Mouse (Mus musculus) brain, embryonic 14.5 days (tissue): ENCODE measurements at regions not wholly inside any gene's neighbourhood (a gene's known extent, or its start where the extent isn't known, plus 50 kb on each side); places are given as distances from the start of the nearest gene placed in this dataset.
A peak's percentile ranks its signal among the peaks of the same experiment; 100 is the strongest.

ENCODE experiments used
- DNase-seq: peaks from one replicate; pipeline ENCODE4 v3.0.0-alpha.2; 2011; ENCODE audit warnings: low read depth
- CTCF ChIP-seq: fragments of 200-500 bp; IDR thresholded peaks from 2 replicates; pipeline ENCODE4 v1.5.1; 2012; ENCODE audit warnings: inconsistent platforms, mild to moderate bottlenecking, moderate library complexity, borderline replicate concordance; ENCODE audit not compliant: insufficient read depth, insufficient read length; ENCODE audit errors: extremely low read depth
- POLR2A ChIP-seq: fragments of 200-500 bp; IDR thresholded peaks from 2 replicates; pipeline ENCODE4 v1.6.1; 2012; ENCODE audit warnings: mild to moderate bottlenecking, inconsistent platforms, borderline replicate concordance; ENCODE audit not compliant: poor library complexity, insufficient read depth, insufficient read length, severe bottlenecking; ENCODE audit errors: extremely low read depth

DNA sequence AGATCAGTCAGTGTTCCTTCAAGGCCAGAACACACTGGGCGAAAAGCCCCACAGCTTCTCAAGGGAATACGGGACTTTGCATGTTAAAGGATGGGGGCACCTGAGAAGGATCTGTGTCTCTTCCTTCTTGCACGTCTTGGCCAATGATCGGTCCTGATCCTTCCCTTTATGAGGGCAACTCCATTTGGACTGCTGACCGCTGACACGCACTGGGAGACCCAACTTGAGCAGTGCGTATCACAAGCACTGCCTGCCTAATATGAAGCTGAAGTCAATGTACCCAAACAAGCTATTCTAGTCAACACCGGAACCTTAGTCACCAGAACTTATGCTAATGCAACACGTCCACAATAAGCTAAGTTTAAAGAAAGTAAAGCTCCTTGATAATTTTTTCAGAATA, 543.7 kb upstream of the Map3k7 start:
- TF ChIP-seq CTCF = no peak
- TF ChIP-seq POLR2A = no peak
- DNase-seq = no peak

DNA sequence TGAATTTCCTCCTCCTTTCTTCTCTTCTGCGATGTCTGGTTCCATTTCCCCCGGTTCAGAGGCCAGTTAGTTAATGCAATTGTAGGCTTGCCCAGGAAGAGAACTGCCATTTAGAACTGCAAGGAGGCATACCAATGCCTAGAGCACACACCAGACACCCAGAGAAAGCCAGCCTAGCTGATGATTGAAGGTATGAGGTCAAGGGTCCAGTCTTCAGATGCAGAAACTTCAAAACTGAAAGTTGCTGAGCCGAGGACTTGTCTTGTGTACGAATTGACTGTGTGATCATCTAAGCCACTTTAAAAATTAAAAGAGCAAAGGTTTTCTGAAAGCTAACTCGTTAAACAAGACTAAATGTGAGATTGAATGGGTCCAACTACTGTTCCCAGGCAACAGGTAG, 542.5 kb upstream of the Map3k7 start:
- TF ChIP-seq CTCF (no peak), POLR2A (no peak)
- no peak for DNase-seq

DNA sequence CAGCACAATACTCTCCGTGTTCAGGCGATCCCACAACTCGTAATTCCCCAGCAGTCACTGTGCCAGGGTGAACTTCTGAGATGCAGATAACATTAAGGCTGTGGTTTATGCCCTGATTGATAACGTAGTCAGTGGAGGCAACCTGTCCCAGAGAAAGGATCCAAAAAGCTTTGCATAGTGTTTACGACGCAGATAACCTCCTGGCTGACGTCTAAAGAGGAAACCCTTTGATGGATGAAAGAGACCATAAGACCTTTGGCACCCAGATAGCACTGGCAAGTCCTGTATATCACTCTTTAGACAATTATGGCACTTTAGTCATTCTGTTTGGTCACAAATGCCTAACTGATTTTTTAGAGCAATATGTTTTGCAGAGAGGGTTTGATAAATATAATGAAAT, 538.8 kb upstream of the Map3k7 start:
- TF ChIP-seq CTCF (no peak), POLR2A (no peak)
- no peak for DNase-seq

DNA sequence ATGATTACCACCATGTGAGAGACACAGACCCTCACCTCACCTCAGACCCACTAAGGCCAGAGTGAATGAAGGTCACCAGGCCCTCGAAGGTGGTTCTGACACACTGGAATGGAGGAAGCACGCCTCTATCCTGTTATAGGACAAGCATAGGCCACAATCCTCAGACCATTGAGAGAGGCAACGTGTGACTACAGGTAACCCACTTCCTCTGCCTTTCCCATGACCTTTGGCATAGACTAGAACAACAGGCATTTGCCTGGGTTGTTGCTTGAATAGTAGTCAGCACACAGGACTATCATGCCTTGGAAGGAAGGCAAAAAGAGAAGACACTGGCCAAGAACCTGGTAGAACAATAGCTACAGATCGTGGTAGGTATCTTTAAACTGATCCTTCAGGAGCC, 538.2 kb upstream of the Map3k7 start:
- DNase-seq = no peak
- TF ChIP-seq POLR2A (no peak), CTCF (no peak)

DNA sequence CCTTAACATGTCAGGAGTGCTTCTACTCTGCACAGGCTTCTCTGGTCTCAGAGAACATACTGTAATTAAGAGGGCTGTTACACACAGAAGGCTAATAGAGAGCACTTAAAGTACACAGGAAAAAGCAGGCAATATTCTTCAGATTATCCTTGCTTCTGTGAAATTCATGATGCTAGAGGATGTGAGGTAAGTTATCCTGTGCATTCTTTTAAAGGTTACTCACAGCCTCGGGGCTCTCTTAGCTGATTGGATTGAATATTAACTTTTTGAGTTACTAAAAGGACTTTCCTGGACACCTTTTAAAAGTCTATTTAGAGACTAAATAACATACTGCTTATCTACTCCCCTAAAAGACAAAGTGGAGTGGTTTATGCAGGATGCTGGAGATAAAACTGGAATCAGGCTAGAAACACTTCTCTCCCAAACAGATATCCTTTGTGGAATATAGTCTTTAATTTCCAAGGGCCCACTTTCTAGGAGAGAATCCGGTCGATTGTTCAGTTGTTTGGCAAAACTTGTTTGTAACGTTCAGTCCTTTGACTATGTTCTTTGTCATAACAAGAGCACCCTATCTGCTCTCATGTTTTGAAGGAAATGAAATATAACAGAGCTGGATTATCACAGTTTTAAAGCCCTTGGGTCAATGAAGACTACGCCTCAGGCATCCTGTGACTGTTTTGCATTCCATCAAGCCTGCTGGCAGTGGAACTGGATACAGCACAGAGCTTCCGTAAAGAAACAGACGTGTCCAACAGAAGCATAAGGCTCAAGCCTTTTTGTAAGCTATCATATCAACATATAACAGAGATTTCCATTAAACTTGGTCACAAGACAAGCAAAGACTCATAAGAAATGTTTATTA, 537.5 kb upstream of the Map3k7 start:
- DNase-seq = no peak
- TF ChIP-seq POLR2A (no peak), CTCF (no peak)

DNA sequence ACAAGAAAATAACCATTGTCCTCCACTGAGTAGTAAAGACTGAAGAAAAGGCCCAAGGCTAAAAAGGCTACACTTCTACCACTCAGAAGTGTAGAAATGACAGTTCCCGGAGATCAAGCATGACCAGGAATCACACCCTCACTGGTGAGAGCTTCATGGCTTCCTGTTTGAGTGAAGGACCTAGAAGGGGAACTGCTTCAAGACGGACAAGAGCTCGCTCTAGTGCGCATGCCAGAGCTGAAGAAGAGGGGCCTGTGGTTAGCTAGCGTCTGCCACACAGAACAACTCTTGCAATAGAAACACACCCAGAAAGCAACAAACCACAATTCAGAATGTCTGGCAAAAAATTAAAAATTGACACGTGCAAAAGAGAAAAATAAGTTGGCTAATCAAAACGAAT, 530.0 kb upstream of the Map3k7 start:
- no peak for DNase-seq
- TF ChIP-seq CTCF (no peak), POLR2A (no peak)

DNA sequence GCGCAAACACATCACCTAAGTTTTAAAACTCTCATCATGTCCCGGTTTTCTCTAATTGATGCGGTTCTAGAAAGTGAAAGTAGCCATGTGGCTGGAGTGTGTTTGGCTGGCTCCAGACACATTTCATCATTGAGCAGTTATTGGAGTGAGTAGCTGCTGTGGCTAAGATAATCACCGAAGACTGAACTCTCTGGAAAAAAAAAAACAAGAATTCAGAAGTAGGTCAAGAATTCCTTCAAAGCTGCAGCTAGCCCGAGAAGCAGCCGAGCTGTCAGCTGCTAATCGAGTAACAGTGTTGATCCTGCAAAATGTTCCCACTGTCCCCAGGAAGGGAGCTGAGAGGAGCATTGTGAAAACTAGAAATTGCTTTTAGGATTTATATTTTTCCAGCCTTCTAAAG, 509.0 kb upstream of the Map3k7 start:
- DNase-seq = no peak

DNA sequence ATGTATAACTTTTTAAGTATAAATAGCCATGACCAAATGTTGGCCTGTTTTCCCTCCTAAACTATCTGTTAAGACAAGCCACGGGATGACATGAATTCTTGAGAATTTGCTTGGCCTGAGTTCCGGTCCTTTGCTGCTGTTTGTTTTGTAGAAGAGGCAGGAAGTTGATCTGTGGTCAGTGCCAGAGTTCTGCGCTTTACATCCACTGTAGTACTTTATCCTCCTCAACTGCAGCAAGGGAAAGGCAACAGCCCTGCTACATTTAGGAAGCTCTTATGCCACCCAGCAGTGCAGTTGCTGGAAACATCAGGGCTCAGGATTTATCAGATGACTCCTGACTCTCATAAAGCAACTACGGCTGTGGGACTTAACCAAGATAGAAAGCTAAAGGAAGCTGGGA, 508.4 kb upstream of the Map3k7 start:
- no peak for DNase-seq
- TF ChIP-seq CTCF = no peak
- no peak for TF ChIP-seq POLR2A

More for the DNA sequence above, 509.0 kb upstream of the Map3k7 start:
- TF ChIP-seq POLR2A (no peak), CTCF (no peak)

DNA sequence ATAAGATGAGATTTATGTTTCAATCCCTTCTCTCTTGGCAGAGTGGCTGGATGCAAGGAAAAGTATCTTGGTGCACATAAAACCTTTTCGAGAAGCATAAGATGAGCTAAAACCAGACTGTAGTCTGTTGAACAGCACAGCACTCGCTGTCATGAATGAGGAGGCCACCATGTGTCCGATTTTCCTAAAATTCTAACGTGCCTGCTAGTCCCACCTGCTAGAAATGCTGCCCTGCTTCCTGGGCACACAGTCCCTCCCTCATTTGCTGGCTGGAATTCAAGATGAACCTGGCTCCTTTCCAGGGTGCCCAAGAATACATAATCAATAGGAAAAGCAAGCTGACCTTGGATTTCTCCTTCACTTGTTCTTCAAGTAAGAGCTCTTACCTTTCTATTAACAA, 501.4 kb upstream of the Map3k7 start:
- TF ChIP-seq CTCF (no peak), POLR2A (no peak)

DNA sequence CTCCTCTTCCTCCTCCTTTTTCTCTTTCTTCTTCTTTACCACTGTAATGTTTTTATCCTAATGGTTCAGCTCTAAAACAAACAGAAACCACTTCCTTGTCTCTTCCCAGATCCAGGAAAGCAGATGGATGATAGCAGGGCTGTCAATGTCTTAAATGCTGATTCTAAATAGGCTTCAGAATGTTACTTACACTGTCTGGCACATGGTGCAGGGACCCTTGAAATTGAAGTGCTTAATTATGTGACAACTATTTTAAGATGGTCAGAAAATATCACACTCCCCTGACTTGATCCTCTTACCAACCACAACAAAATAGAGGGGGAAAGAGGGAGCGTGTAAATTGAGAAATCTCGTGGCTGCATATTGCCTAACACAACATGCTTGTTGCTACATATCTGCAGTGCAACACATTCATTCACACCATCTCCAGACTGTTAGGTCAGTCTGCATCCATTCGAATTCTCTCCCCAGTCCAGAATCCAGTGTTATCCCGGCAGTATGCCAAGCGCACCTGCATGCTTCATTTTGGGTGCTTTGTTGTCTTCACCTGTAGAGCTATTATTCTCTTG, 500.7 kb upstream of the Map3k7 start:
- no peak for TF ChIP-seq POLR2A
- no peak for TF ChIP-seq CTCF
- no peak for DNase-seq

More for the DNA sequence above, 501.4 kb upstream of the Map3k7 start:
- DNase-seq = peak; percentile 56

DNA sequence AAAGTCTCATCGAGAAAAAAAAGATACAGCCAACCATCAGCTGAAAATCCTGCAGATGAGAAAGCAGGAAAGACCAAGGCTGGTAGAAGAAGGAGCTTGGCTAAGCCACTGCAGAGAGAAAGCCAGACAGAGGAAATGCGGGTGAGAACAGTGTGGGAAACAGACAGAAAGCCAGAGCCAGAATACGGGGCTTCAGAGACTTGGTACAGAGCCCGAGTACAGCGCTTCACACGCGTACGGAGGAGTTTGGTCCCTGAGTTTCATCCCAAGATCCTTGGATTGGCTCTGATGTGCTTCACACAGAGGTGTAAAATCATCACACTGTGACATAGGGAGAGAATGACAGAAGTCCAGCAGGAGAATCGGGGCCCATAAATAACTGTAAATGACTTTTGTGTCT, 495.6 kb upstream of the Map3k7 start:
- TF ChIP-seq POLR2A (no peak), CTCF (no peak)
- DNase-seq = peak; percentile 68

DNA sequence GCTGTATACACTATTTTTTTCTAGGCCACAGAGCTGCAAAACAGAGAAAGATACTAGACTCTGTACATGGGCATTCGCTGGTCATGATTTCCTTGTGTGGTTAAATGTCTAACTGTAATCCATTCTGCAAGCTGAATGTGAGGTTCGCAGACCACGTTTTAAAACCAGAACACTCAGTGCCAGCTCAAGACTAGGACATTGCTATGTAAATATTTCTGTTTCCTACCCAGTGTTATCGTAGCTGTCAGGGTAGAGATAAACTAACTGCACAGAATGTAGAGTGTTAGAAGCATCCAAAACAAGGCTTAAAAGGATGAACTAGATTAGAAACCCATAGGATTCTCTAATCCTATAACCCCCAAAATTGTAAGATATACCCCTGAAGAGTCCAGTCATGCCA, 494.1 kb upstream of the Map3k7 start:
- no peak for DNase-seq
- TF ChIP-seq POLR2A = no peak
- no peak for TF ChIP-seq CTCF
